Mouse (Mus musculus): Measurements from ENCODE around the gene Gm11568. TPM values are rescaled to one million over a fixed set of nuclear protein-coding genes. Genes with fewer than 3 reads are reported as not detected.
A peak's percentile ranks its signal among the peaks of the same experiment; 100 is the strongest.
"Not testable (repeated sequence)": the region's sequence is repeated elsewhere in the genome, so short reads cannot be mapped to it uniquely, and the experiment has no call there.

The Gm11568 gene
- total RNA-seq, 1 experiment = not detected

GRCm38 (mm10) chr11:99846746-99847145 lies 11.0 kb upstream of the Gm11568 start:
- no peaks in the 10 kb centered on the region for H3K4me1 ChIP-seq (ENCODE audit: control insufficient read depth in 2 of 2, insufficient read depth in 2 of 2, low read length in 2 of 2, poor library complexity in 1 of 2)
- H3K9ac ChIP-seq (ENCODE audit: insufficient read depth, low read depth, low read length, poor library complexity, severe bottlenecking) = no peak overlapping the region
- no peaks in the 10 kb centered on the region for H3K36me3 ChIP-seq (ENCODE audit: control insufficient read depth, insufficient read depth, low read length, poor library complexity, severe bottlenecking)
- TF ChIP-seq ZNF384 (IDR thresholded peaks at IDR 0.05; ENCODE audit: low read depth, low read length) = no peak
- no peak for TF ChIP-seq ZC3H11A (IDR thresholded peaks at IDR 0.05; ENCODE audit: borderline replicate concordance, low read depth, low read length)
- no peak for TF ChIP-seq MAFK (IDR thresholded peaks at IDR 0.05; ENCODE audit: insufficient read depth, low read depth, low read length)
- no peak overlapping the region for H3K27ac ChIP-seq (ENCODE audit: insufficient read depth, low read depth, low read length, poor library complexity, severe bottlenecking)
- DNase-seq (ENCODE audit: low read depth, low spot score) = no peak
- in situ Hi-C loops (cut with MboI; ENCODE audit: low sequenced_read_pairs in 2 of 2, unreplicated experiment in 2 of 2) = no loop called here
- H3K4me3 ChIP-seq (ENCODE audit: insufficient read depth in 1 of 2, low read depth in 1 of 2, low read length in 2 of 2, poor library complexity in 1 of 2, severe bottlenecking in 1 of 2) = no peak overlapping the region
- no peaks in the 10 kb centered on the region for H3K9me3 ChIP-seq (ENCODE audit: control insufficient read depth, insufficient read depth, low read depth, low read length)

DNA sequence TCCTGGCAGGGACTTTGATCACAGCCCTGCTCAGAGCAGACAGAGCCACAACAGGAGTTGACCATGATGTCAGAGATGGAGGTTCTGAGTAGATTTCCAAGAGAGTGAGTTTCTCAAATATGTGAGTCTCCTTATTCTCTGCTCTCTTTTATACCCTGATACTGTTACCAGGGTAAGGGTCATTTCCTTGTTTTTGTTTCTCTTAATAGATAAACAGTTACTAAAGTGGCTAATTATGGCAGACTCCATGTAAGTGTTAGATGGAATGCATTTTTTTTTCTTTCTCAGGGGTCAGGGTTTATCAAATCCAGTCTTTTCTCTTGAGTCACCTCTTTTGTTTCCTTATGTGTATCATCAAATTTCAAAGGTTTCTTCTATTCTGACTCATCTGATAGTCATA lies 6.2 kb upstream of the Gm11568 start, which contains the start of gene Krtap4-16:
Gene Krtap4-16, minus strand, starts transcription at position 101 of the 400 bp plus-strand sequence.
- Histone ChIP-seq H3K4me1 (ENCODE audit: control insufficient read depth in 2 of 2, insufficient read depth in 2 of 2, low read length in 2 of 2, poor library complexity in 1 of 2) (no peaks in the 10 kb centered on the region), H3K4me3 (ENCODE audit: insufficient read depth in 1 of 2, low read depth in 1 of 2, low read length in 2 of 2, poor library complexity in 1 of 2, severe bottlenecking in 1 of 2) (no peak within 1 kb of the TSS), H3K36me3 (ENCODE audit: control insufficient read depth, insufficient read depth, low read length, poor library complexity, severe bottlenecking) (no peaks in the 10 kb centered on the region), H3K27ac (ENCODE audit: insufficient read depth, low read depth, low read length, poor library complexity, severe bottlenecking) (no peak within 1 kb of the TSS), H3K9me3 (ENCODE audit: control insufficient read depth, insufficient read depth, low read depth, low read length) (no peaks in the 10 kb centered on the region), H3K9ac (ENCODE audit: insufficient read depth, low read depth, low read length, poor library complexity, severe bottlenecking) (no peak within 1 kb of the TSS)
- in situ Hi-C loops (cut with MboI; ENCODE audit: low sequenced_read_pairs in 2 of 2, unreplicated experiment in 2 of 2) = no loop called here
- no peak for DNase-seq (ENCODE audit: low read depth, low spot score)
- TF ChIP-seq ZC3H11A (IDR thresholded peaks at IDR 0.05; ENCODE audit: borderline replicate concordance, low read depth, low read length) = no peak
- no peak for TF ChIP-seq CHD2 (IDR thresholded peaks at IDR 0.05; ENCODE audit: low read depth, low read length)
- no peak for TF ChIP-seq HCFC1 (IDR thresholded peaks at IDR 0.05; ENCODE audit: borderline replicate concordance, insufficient read depth, low read length)
- no peak for TF ChIP-seq ZNF384 (IDR thresholded peaks at IDR 0.05; ENCODE audit: low read depth, low read length)
- no peak for TF ChIP-seq MAFK (IDR thresholded peaks at IDR 0.05; ENCODE audit: insufficient read depth, low read depth, low read length)

- Histone ChIP-seq H3K4me3 (ENCODE audit: insufficient read depth in 1 of 2, low read depth in 1 of 2, low read length in 2 of 2, poor library complexity in 1 of 2, severe bottlenecking in 1 of 2) (no peak overlapping the region), H3K9ac (ENCODE audit: insufficient read depth, low read depth, low read length, poor library complexity, severe bottlenecking) (no peak overlapping the region), H3K4me1 (ENCODE audit: control insufficient read depth in 2 of 2, insufficient read depth in 2 of 2, low read length in 2 of 2, poor library complexity in 1 of 2) (no peaks in the 10 kb centered on the region), H3K27ac (ENCODE audit: insufficient read depth, low read depth, low read length, poor library complexity, severe bottlenecking) (no peak overlapping the region), H3K9me3 (ENCODE audit: control insufficient read depth, insufficient read depth, low read depth, low read length) (no peaks in the 10 kb centered on the region), H3K36me3 (ENCODE audit: control insufficient read depth, insufficient read depth, low read length, poor library complexity, severe bottlenecking) (no peaks in the 10 kb centered on the region)
- no peak for TF ChIP-seq ZNF384 (IDR thresholded peaks at IDR 0.05; ENCODE audit: low read depth, low read length)
- TF ChIP-seq MAFK (IDR thresholded peaks at IDR 0.05; ENCODE audit: insufficient read depth, low read depth, low read length) = peak; percentile 83
- peak; percentile 6 for DNase-seq (ENCODE audit: low read depth, low spot score)
- in situ Hi-C loops (cut with MboI; ENCODE audit: low sequenced_read_pairs in 2 of 2, unreplicated experiment in 2 of 2) = no loop called here
Measured at GRCm38 (mm10) chr11:99854121-99854520, 3.6 kb upstream of the Gm11568 start.

- no peak overlapping the region for H3K4me3 ChIP-seq (ENCODE audit: insufficient read depth in 1 of 2, low read depth in 1 of 2, low read length in 2 of 2, poor library complexity in 1 of 2, severe bottlenecking in 1 of 2)
- DNase-seq (ENCODE audit: low read depth, low spot score) = no peak
- H3K9ac ChIP-seq (ENCODE audit: insufficient read depth, low read depth, low read length, poor library complexity, severe bottlenecking) = no peak overlapping the region
- H3K9me3 ChIP-seq (ENCODE audit: control insufficient read depth, insufficient read depth, low read depth, low read length) = no peaks in the 10 kb centered on the region
- no peaks in the 10 kb centered on the region for H3K36me3 ChIP-seq (ENCODE audit: control insufficient read depth, insufficient read depth, low read length, poor library complexity, severe bottlenecking)
- no peak for TF ChIP-seq ZNF384 (IDR thresholded peaks at IDR 0.05; ENCODE audit: low read depth, low read length)
- H3K4me1 ChIP-seq (ENCODE audit: control insufficient read depth in 2 of 2, insufficient read depth in 2 of 2, low read length in 2 of 2, poor library complexity in 1 of 2) = no peaks in the 10 kb centered on the region
- in situ Hi-C loops (cut with MboI; ENCODE audit: low sequenced_read_pairs in 2 of 2, unreplicated experiment in 2 of 2) = no loop called here
- H3K27ac ChIP-seq (ENCODE audit: insufficient read depth, low read depth, low read length, poor library complexity, severe bottlenecking) = no peak overlapping the region
Measured at GRCm38 (mm10) chr11:99858761-99859160, 1.0 kb downstream of the Gm11568 start.

GRCm38 (mm10) chr11:99864176-99864575 lies 6.5 kb downstream of the Gm11568 start, which contains the start of gene Gm11559:
Gm11559 (plus strand) TSS chr11:99864476.
- H3K9ac ChIP-seq (ENCODE audit: insufficient read depth, low read depth, low read length, poor library complexity, severe bottlenecking); H3K27ac ChIP-seq (ENCODE audit: insufficient read depth, low read depth, low read length, poor library complexity, severe bottlenecking); H3K4me3 ChIP-seq (ENCODE audit: insufficient read depth in 1 of 2, low read depth in 1 of 2, low read length in 2 of 2, poor library complexity in 1 of 2, severe bottlenecking in 1 of 2); H3K36me3 ChIP-seq (ENCODE audit: control insufficient read depth, insufficient read depth, low read length, poor library complexity, severe bottlenecking); H3K9me3 ChIP-seq (ENCODE audit: control insufficient read depth, insufficient read depth, low read depth, low read length); DNase-seq (ENCODE audit: low read depth, low spot score); H3K4me1 ChIP-seq (ENCODE audit: control insufficient read depth in 2 of 2, insufficient read depth in 2 of 2, low read length in 2 of 2, poor library complexity in 1 of 2); in situ Hi-C loops (cut with MboI; ENCODE audit: low sequenced_read_pairs in 2 of 2, unreplicated experiment in 2 of 2): not testable (repeated sequence)

- H3K9ac ChIP-seq (ENCODE audit: insufficient read depth, low read depth, low read length, poor library complexity, severe bottlenecking); H3K4me1 ChIP-seq (ENCODE audit: control insufficient read depth in 2 of 2, insufficient read depth in 2 of 2, low read length in 2 of 2, poor library complexity in 1 of 2); H3K36me3 ChIP-seq (ENCODE audit: control insufficient read depth, insufficient read depth, low read length, poor library complexity, severe bottlenecking); in situ Hi-C loops (cut with MboI; ENCODE audit: low sequenced_read_pairs in 2 of 2, unreplicated experiment in 2 of 2); H3K9me3 ChIP-seq (ENCODE audit: control insufficient read depth, insufficient read depth, low read depth, low read length); H3K27ac ChIP-seq (ENCODE audit: insufficient read depth, low read depth, low read length, poor library complexity, severe bottlenecking); H3K4me3 ChIP-seq (ENCODE audit: insufficient read depth in 1 of 2, low read depth in 1 of 2, low read length in 2 of 2, poor library complexity in 1 of 2, severe bottlenecking in 1 of 2); DNase-seq (ENCODE audit: low read depth, low spot score): not testable (repeated sequence)
Measured at GRCm38 (mm10) chr11:99873089-99873488, 15.4 kb downstream of the Gm11568 start, which contains the start of gene Krtap9-1. Krtap9-1 (plus strand) TSS chr11:99873389.

DNA sequence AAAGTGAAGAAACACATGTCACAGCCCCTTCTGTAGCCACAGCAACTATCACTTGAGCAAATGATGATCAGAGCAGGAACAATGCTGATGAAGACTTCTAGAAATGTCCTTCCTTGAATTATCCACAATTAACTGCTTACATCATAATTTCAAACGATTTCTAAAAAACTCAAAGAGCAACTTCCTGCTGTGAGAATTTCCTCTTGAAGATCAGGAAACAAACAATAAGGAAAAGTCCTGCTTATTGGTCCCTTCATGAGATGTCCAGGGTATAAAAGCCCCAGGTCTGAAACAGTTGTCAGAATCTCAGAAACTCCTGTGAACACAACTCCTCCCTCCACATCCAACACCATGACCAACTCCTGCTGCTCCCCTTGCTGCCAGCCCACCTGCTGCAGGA lies 21.2 kb downstream of the Gm11568 start, which contains the start of gene Gm11567:
Gene Gm11567, plus strand, starts transcription at position 301 of the 400 bp plus-strand sequence.
- DNase-seq (ENCODE audit: low read depth, low spot score); H3K9me3 ChIP-seq (ENCODE audit: control insufficient read depth, insufficient read depth, low read depth, low read length); H3K9ac ChIP-seq (ENCODE audit: insufficient read depth, low read depth, low read length, poor library complexity, severe bottlenecking); in situ Hi-C loops (cut with MboI; ENCODE audit: low sequenced_read_pairs in 2 of 2, unreplicated experiment in 2 of 2); H3K36me3 ChIP-seq (ENCODE audit: control insufficient read depth, insufficient read depth, low read length, poor library complexity, severe bottlenecking); H3K27ac ChIP-seq (ENCODE audit: insufficient read depth, low read depth, low read length, poor library complexity, severe bottlenecking); H3K4me3 ChIP-seq (ENCODE audit: insufficient read depth in 1 of 2, low read depth in 1 of 2, low read length in 2 of 2, poor library complexity in 1 of 2, severe bottlenecking in 1 of 2); H3K4me1 ChIP-seq (ENCODE audit: control insufficient read depth in 2 of 2, insufficient read depth in 2 of 2, low read length in 2 of 2, poor library complexity in 1 of 2): not testable (repeated sequence)

Measured in ES-E14 (cell line).